In genomic region chr11:111060216-111060615, GRCm38 (mm10) we compare ENCODE assay signal across 34 mouse cellular contexts. TPM values are rescaled to one million over a fixed set of nuclear protein-coding genes. Genes with fewer than 3 reads are reported as not detected.
"Had no signal": no experiment of that assay in that cellular context is flagged by ENCODE, and none has a peak within 500 bp of the region (broad histone marks: within the 10 kb centered on the region; RNA-seq: fewer than 3 reads in every experiment).

No protein-coding gene starts in this region.

- H3K4me3 ChIP-seq: heart, adult 2 months; heart, embryonic 10.5 days; heart, embryonic 12.5 days; heart, embryonic 13.5 days; heart, embryonic 15.5 days; hindbrain, embryonic 12.5 days; hindbrain, embryonic 15.5 days; intestine, embryonic 15.5 days; kidney, embryonic 15.5 days; layer of hippocampus, adult 2 months had no signal

- DNase-seq: heart, adult 2 months; heart, postnatal 10 days; heart, postnatal 14 days; heart, postnatal 36 days; heart, postnatal 4 days; kidney, adult 11 months; kidney, adult 18-20 months; kidney, adult 2 months; kidney, adult 8-10 months; kidney, adult 9 months; kidney, postnatal 10 days; kidney, postnatal 14 days; kidney, postnatal 25 days; kidney, postnatal 36 days; kidney, postnatal 4 days; layer of hippocampus, adult 9-11 months; layer of hippocampus, postnatal 36 days had no signal

- H3K36me3 ChIP-seq: heart, embryonic 10.5 days; heart, embryonic 12.5 days; heart, embryonic 13.5 days; heart, embryonic 15.5 days; hindbrain, embryonic 12.5 days; hindbrain, embryonic 15.5 days; intestine, embryonic 15.5 days; kidney, embryonic 15.5 days had no signal

- H3K4me1 ChIP-seq: heart, embryonic 10.5 days; heart, embryonic 12.5 days; intestine, embryonic 15.5 days had no signal

- H3K9ac ChIP-seq: heart, embryonic 12.5 days; heart, embryonic 13.5 days; heart, embryonic 15.5 days; hindbrain, embryonic 12.5 days; hindbrain, embryonic 14.5 days; hindbrain, embryonic 15.5 days; intestine, embryonic 15.5 days; kidney, embryonic 15.5 days had no signal

- H3K27ac ChIP-seq: heart, adult 2 months; heart, embryonic 10.5 days; heart, embryonic 13.5 days; heart, embryonic 15.5 days; hindbrain, embryonic 12.5 days; hindbrain, embryonic 14.5 days; hindbrain, embryonic 15.5 days; hindbrain, postnatal 0 days; intestine, embryonic 15.5 days; kidney, embryonic 15.5 days; kidney, postnatal 0 days; layer of hippocampus, adult 2 months had no signal

- H3K9me3 ChIP-seq: heart, embryonic 10.5 days; heart, embryonic 12.5 days; heart, embryonic 13.5 days; heart, embryonic 15.5 days; hindbrain, embryonic 12.5 days; hindbrain, embryonic 15.5 days; intestine, embryonic 15.5 days; kidney, embryonic 15.5 days had no signal

- ATAC-seq: hindbrain, embryonic 16.5 days; hindbrain, postnatal 0 days; inflammation-experienced regulatory T-cells, adult 6 months; intestine, embryonic 15.5 days; intestine, embryonic 16.5 days; intestine, postnatal 0 days had no signal

- H3K27me3 ChIP-seq: heart, embryonic 12.5 days; heart, embryonic 13.5 days; heart, embryonic 15.5 days; hindbrain, embryonic 12.5 days; hindbrain, embryonic 15.5 days; intestine, embryonic 15.5 days had no signal

- H3K4me2 ChIP-seq: heart, embryonic 11.5 days; heart, embryonic 12.5 days; heart, embryonic 13.5 days; heart, embryonic 15.5 days; hindbrain, embryonic 12.5 days; hindbrain, embryonic 14.5 days; hindbrain, embryonic 15.5 days; intestine, embryonic 15.5 days; kidney, embryonic 15.5 days had no signal

RNA-seq across cellular contexts. Expression of gene Kcnj2, which starts 5.7 kb away (rescaled TPM):
- polyA plus RNA-seq: inflammation-experienced regulatory T-cells, adult 6 months had no signal
